Mouse (Mus musculus) ovary, adult 18-20 months (tissue): ENCODE measurements around the gene Pcp4.
"Not testable (repeated sequence)": the region's sequence is repeated elsewhere in the genome, so short reads cannot be mapped to it uniquely, and the experiment has no call there.

ENCODE experiments used
- DNase-seq: peaks from one replicate; pipeline ENCODE4 v3.0.0; 2022; ENCODE audit warnings: low spot score, mixed read lengths

The Pcp4 gene

DNA sequence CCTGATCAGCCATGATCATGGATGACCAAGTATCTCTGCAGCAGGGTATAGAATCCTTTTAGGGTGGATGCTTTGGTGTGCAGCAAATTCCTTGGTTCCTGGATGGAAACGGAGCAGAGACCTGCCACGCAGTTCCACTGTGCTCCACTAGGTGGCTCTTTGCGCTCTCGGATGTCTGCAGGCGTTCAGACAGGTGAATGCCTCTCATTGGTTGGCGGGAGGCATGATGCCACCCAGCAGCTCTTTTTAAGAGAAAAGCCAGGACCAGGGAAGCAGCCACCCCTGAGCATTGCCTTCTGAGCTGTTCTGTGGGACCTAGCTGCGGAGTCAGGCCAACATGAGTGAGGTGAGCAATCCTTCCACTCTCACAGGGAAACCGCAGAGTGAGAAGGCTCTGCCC, at the start of gene Pcp4:
Pcp4 (plus strand) TSS at position 162 of the 400 bp plus-strand sequence.
- DNase-seq, result peak; percentile 38

DNA sequence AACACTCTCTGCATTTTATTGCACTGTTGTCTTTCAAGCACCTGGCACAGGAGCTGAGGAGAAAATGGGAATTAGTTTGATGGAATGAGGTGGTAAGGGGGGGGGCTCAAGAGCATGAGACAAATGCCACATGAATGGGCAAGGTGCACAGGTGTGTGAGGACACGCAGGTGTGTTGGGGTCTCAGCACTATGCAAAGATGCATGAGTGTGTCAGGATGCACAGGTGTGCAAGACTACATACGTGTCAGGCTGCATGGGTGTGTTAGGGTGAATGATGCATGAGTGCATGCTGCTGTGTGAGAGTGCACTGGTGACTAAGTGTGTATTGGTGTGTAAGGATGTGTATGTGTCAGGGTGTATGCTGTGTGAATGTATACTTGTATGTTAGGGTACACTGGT, 42.4 kb upstream of the Pcp4 start:
- no peak for DNase-seq

DNA sequence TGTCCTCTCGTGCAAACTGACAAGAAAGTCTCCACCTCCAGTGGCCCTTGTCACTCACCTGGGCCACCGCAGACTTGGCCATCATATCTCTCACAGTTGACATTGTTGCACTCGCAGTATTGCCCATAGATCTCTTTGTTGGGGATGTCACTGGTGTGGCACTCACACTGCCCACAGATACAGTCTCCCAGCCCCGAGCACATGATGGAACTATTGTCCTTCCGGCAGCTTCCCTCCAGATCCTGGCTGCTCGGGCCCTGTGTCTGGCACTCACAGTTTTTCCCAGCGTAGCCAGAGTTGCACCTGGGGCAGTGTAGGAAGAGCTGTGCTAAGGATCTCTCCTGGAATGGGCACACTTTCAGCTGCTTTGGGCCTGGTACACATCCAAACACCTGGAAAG, 40.7 kb upstream of the Pcp4 start:
- no peak for DNase-seq

DNA sequence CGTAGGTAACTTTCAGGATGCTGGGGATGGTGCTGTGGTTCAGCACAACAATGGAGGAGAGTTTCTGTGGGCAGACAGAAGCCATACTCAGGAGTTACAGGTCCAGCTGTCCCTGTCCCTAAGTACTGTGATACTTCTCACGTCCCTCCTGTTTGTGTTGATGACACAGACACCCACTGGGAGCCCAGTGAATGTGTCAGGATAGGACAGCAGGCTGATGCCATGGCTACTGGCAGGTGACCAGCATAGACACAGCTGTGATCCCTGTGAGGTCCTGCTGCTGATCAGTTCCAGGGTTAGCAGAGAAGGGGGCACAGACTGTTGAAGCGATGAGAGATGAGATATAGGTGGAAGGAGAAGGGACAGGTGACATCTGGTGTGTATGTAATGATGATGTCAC, 38.4 kb upstream of the Pcp4 start:
- no peak for DNase-seq

DNA sequence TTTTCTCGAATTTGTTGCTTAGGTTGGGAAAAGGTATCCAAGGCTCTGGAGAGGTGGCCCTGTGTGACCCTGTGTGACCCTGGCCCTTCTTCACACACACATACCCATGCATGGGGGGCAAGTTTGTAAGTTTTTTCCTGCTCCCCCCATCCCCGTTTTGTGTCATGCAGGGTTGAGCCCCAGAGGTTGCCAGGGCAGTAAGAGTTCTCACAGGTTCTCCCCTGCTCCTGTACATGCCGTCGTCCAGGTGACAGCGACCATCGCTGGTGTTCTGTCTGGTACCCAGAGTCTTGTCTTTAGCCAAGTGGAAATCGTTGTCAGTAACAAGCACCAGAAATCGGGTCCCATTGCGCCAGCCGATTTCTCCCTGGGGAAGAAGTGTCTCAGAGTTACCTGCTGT, 34.1 kb upstream of the Pcp4 start:
- no peak for DNase-seq

DNA sequence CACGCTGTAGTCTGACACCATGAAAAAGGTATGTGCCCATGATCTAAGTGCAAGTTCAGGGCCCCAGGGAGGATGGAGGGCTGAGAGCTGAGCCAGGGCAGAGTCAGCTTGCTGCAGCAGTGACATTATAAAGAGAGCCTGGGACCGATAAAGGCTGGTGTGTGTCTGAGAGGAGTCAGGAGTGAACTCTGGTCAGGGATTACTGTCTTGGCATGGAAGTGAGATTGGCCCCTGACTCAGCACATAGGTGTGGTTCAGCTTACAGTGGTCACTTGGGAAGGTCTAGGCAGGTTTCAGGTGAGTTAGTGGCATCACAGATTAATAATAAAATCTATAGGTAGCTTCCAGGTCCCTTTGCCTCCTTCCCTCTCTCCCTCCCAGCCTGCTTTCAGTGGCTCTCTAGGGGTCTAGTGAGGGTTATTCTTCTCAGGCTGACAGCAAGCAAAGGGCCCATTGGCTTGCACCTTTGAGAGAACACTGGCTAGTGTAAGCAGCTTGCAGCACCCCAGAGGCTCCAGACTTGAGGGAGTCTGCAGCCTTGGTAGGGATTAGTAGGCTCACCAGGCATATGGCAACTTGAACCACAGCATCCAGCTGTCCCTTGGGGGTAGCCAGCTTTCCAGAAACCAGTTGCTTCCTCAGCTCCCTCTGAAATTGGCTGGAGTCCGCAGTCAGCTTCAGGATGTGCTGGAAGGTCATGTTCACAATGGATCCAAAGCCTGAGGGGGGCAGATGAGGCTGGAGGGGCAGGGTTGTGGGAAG, 33.2 kb upstream of the Pcp4 start:
- DNase-seq, result no peak

DNA sequence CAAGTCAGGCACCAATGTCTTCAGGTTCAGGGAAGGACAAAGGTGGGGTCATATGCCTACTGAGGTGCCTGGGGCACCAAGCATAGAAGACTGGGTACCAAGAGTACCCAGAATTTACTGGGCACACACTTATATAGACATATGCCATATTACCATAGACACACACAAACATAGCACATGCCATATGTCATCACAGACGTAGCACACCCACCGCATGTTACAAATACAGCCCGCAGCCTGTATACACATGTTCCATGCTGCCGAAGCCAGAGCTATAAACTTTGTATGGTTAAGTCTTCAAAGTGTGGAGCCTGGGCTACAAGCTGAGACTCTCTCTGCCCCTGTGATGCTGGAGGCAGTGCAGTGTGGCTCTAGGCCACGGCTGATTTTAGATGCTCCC, 28.5 kb upstream of the Pcp4 start:
- no peak for DNase-seq

DNA sequence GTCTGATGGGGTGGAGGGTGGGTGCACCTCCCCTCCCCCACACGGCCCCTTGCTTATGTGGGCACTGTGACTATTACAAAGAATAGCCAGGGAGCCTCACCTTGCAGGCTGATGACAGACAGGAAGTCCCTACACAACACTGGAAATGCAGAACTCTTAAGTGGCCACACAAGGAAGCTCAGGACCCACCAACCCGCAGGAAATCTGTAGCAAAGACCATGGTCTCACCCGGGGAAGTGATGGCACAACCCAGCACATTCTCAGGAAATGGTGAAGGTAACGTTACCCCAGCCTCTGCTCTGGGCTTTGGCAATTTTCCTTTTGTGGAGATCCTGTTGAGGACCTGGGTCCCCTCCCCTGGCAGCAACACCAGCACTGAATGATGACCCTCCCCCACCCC, 27.7 kb upstream of the Pcp4 start:
- DNase-seq, result no peak

DNA sequence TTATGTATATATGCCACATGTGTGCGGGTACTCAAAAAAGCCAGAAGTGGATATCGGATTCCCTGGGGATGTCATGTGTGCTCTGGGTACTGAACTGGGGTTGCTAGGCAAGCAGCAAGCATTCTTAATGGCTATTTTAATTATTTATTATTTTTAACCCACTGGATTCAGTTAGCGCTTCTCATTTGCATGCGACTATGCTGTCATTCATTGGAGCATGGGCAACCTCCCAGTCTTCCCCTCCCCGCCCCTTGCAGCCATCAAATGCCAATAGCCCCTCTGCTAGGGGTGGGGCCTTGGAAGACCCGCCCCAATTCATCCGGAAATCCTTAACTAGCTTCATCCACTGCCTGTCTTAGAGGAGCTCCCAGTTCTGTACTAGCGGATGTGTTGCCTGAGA, 26.5 kb upstream of the Pcp4 start:
- no peak for DNase-seq

DNA sequence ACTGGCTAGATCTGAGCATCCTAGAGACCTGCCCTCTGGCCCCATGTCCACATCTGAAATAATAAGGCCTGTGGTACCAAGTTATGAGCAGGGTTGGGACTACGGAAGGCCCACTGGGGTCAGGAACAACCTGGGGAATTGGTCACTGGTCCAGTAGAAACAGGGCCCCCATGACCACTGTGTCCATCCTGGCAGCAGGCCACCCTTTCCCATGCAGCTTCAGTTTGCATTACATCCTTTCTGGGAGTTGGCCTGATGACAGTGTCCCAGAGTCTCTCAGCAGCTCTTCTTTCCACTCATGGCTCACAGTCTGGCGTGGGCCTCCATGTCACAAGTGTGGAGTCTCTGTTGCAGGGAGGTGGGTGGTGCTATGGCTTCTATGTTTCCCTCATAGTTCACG, 25.6 kb upstream of the Pcp4 start:
- DNase-seq, result no peak

DNA sequence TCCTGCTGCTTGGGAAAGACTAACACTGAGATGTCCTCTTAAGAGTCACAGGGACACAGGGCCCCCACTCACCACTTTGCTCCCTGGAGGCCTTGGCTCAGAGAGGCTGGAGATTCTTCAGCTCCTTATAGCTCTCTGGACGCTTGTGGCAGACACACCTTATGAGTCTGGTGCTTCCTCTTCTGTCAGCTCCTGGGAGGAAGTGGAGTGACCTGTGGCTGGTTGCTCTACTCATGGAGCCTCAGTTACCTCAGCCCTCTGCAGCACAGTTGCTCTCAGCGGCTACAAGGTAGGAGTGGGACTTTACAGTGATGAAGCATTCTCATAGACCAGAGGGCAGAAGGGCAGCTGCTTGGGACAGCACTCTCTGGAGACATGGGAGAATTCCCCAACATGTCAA, 23.9 kb upstream of the Pcp4 start, which contains the start of gene Itgb2l:
Itgb2l (minus strand) TSS at position 152 of the 400 bp plus-strand sequence.
- no peak for DNase-seq

DNA sequence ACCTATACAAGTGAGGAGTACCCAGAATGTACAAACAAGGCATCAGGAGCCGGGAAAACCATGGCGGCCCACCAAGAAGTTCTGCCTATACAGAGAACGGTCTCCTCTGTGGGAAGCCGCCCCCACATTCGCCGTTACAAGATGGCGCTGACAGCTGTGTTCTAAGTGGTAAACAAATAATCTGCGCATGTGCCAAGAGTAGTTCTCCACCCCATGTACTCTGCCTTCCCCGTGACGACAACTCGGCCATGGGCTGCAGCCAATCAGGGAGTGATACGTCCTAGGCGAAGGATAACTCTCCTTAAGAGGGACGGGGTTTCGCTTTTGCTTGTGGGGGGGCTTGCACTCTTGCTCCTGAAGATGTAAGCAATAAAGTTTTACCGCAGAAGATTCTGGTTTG, 16.5 kb upstream of the Pcp4 start:
- DNase-seq, result not testable (repeated sequence)

DNA sequence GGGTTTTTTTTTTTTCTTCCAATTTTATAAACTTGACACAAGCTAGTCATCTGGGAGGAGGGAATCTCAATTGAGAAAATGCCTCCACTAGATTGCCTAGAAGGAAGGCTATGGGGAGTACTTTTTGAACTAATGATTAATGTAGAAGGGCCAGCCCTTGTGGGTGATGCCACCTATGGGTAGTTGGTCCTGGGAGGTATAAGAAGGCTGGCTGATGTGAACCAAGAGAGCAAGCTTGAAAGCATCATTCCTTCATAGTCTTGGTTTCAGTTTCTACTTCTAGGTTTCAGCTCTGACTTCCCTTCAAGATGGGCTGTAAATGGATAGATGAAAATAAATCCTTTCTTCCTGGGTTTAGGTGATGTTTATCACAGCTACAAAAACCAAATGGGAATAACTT, 13.3 kb upstream of the Pcp4 start:
- DNase-seq, result no peak

DNA sequence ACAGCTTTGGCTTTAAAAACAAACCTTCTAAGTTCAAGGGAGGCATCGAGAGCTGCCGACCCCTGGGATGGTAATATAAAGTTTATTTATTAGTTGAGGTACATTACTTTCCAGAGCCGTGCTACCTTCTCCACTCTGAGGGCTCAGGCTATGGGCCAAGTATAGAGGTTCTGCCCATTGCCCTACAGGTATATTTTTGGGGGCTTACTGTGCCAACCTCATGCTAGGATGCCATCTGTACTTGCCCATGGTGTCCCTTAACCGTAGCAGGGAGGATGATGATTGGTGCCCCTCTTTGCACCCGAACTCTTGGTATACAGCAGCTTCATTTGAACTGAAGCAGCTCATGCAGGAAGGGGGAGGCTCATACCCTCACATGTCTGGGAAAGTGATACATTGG, 9.8 kb upstream of the Pcp4 start:
- no peak for DNase-seq

DNA sequence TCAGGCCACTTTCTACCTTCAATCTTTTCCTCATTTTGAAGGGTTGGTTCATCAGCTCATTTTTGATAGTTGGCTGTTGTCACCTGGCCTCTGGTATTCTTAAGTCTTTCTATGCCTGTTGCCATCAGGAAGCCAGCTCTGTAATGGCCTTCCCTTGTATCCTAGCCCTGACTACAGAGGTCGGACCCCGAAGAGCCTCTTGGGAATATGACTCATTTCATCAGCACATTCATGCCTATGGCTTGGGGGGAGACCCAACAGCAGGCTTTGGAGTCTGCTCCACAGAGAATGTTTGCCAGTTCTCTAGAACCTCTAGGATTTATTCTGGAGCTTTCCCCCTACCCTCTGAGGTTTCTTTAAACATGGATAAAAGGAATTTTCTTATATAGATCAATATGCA, 8.1 kb upstream of the Pcp4 start:
- DNase-seq, result no peak

DNA sequence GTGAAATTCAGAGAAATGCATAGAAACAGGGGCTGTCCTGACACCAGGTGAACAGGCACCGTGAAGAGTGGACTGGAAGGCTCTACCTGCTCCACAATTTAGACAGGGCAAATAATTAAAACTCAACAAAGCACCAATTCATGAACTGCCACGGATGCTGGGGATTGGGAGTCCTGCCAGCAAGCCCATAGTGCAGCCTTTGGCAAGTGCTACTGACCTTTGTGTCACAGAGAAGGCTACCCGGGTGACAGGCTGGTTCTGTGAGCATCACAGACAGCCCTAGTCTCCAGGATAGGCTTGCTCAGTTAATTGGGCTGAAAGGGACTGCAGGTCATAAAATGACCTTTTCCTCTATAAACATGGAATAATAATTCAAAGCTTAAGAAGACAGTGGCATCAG, 6.6 kb upstream of the Pcp4 start:
- DNase-seq, result no peak

DNA sequence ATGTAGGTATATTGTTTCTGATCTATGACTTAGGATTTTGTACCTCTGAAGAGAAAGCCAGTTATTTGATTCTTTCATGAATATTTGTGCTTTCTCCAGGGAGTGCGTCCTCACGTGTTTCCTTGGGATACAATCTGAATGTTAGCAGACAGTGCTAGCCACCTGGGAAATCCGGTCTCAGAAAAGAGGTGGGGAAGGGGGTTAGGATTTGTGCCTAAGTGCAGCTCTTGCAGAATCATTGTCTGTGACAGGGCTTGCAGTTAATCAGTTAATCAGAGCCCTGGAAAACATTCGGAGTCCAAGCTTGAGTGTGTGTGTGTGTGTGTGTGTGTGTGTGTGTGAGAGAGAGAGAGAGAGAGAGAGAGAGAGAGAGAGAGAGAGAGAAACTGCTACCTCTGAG, 605 bp downstream of the Pcp4 start:
- DNase-seq, result no peak

DNA sequence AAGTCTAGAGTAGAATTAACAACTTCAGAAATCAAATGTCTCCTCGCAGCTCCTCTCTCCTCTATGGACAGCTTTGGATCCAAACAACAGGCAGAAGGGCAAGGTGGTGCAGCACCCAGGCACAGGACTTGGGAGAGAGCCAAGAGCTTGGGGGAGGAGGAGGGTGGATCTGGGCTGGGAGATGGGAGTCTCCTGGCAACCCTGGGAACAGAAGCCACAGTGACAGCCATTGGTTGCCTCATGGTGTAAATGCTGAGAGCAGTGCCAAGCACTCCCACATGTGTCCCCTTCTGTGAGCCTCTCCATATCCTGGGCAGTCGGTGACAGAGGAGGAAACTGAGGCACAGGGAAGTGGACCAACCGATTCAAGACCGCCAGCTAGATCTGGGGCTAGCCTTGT, 1.3 kb downstream of the Pcp4 start:
- peak; percentile 28 for DNase-seq

DNA sequence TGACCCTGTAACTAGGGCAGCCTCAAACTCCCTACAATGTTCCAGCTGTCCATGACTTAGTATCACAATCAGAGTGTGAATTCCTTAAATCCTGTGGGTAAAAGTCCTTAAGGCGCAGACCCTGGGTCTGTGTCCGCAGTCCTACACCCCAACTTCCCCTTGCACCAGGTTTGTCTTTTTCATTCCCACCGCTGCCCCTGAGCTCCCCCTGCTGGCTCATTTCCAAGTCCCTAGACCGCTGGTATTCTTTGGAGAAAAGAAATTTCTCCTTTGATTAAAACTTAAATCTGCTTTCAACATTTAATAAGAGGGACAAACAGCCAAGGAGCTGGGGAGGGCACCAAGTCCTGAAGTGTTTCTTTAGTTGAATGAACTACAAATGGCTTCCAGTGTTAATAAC, 2.2 kb downstream of the Pcp4 start:
- DNase-seq, result no peak

DNA sequence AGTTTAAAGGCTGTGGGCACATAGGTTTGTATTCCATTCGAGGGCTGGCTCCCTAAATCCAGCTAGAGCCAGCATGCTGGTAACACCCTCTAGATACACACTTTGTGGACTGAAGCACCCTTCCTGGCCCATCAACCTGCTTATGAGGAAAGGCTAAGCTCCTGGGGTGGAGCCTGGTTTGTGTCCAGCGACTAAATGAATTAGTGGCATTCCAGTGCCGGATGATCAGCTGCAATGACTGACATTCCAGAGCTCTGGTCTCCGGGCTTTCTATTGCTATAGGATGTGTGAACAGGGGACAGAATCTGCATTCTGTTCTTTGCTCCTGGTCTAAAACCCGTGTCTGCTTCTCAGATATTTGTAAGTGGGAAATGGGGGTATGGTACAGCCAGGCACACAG, 5.0 kb downstream of the Pcp4 start:
- DNase-seq, result no peak

DNA sequence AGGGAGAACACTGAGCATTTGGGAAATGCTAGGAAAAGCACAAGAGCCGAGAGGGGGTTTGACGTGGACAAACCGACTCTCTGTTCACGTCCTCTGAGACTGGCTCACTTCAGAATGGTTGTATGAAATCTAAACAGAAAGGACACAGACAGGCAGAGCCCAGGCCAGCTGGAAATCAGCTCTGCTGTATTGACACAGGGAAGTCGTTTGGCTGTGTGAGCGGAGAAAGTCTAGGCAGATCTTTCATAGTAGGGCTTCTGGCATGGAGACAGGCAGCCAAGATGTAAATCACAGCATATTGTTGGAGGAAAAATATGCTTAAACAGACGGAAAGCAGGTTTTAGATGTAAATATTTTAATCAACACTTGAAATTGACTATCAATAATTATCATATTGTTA, 5.4 kb downstream of the Pcp4 start:
- DNase-seq, result no peak

DNA sequence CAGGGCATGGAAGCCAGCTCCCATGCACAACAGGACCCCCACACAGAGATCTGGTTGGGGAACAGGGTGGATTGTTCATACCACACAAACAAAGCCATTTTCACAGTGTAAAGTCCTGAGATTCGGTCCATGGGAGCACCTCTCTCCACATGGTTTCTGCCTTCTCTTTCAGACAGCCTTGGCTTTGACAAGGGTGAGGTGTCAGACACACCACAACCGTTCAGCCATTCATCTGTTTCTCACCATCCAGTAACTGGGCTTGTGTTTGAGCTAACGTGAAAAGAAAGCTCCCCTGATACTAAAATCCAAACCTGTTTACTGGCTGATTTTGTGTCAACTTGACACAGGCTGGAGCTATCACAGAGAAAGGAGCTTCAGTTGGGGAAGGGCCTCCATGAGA, 6.8 kb downstream of the Pcp4 start:
- no peak for DNase-seq

DNA sequence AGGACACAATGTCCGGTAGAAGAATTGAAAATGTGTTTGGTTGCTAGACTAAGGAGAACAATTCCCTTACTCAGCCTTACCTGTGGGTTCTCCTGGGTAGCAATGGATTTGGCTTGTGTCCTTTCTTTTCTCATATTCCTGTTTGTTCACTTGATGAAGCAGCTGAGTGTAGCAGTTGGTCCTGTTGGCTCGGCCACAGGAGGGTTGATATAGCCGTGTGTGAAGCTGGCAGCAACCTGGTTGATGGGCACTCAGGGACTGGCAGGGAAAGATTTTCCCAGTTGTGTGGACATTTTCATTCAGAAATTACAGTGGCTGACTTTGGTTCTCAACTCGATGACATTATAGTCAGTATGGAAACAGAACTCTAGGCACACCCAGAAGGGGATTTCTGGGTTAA, 14.4 kb downstream of the Pcp4 start:
- no peak for DNase-seq

DNA sequence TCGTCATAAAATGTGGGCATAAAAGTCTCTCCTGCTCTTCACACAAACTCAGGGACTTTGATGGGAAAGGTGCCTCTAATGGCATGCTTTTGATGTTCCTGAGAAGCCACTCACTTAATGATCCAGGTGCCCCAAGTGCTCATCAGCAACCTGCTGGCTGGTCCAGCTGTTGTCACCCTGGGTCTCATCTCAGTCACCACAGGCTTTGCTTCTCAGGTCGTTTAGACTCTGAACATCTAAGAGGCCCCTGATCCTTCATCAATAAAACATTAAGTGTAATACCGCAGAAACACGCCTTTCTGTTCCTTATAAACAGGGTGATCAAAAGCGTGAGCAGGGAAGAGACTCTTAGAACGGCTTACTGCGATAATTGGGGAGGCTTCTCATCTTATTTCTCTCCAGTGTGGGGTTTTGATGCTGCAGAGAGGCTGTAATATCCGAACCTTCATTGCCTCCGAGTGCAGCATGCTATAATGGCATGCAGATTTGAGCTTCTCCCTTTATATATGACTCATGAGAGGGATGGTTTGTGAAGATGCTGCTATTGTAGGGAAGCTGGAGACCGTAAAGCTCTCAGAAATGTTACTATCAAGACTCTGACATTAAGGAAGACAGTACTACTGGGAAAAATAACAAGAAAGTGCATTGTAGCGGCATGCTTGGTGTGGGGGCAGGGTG, 19.7 kb downstream of the Pcp4 start:
- DNase-seq, result no peak
